Mouse (Mus musculus) layer of hippocampus, adult 11-12 months (tissue): ENCODE measurements around the gene Gm20695.
"Not testable (repeated sequence)": the region's sequence is repeated elsewhere in the genome, so short reads cannot be mapped to it uniquely, and the experiment has no call there.

ENCODE experiments used
- DNase-seq: peaks from one replicate; pipeline ENCODE4 v3.0.0; 2022; ENCODE audit warnings: low spot score

The Gm20695 gene

GRCm38 (mm10) chr16:3884201-3885064, at the start of gene Gm20695, which contains the start of gene Zfp597:
Gene Gm20695, plus strand, starts transcription at chr16:3884648.
Gene Zfp597, minus strand, starts transcription at chr16:3884561.
- DNase-seq: peak; percentile 94

DNA sequence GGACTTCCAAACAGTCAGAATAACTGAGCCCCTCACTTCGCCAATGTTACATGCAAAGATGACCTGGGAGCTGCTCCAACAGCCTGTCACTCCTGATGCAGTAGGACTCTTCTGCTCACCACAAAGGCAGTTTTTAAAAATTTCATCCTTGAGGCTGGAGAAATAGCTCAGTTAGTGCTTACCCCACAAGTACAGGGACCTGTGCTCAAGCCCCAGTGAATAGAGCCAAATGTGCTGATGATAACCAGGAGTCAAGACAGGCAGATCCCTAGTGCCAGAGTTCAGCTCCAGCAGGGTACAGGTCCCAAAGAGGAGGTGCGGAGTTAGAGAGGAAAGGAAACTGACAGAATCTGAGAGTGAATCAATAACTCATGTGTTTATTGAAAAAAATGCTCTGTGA, 49.0 kb upstream of the Gm20695 start:
- no peak for DNase-seq

DNA sequence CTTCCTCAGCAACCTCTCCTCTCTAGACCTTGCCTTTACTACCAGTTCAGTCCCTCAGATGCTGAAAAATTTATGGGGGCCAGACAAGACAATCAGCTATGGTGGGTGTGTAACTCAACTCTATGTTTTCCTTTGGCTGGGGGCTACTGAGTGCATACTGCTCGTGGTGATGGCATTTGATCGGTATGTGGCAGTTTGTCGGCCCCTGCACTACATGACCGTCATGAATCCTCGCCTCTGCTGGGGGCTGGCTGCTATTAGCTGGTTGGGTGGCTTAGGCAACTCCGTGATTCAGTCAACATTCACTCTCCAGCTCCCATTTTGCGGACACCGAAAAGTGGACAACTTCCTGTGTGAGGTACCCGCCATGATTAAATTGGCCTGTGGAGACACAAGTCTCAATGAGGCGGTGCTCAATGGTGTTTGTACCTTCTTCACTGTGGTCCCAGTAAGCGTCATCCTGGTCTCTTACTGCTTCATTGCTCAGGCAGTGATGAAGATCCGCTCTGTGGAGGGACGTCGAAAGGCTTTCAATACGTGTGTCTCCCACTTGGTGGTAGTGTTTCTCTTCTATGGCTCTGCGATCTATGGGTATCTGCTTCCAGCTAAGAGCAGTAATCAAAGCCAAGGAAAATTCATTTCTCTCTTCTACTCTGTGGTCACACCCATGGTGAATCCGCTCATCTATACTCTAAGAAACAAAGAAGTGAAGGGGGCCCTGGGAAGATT, 45.1 kb upstream of the Gm20695 start:
- DNase-seq: no peak

GRCm38 (mm10) chr16:3842989-3843388, 41.5 kb upstream of the Gm20695 start:
- DNase-seq: no peak

DNA sequence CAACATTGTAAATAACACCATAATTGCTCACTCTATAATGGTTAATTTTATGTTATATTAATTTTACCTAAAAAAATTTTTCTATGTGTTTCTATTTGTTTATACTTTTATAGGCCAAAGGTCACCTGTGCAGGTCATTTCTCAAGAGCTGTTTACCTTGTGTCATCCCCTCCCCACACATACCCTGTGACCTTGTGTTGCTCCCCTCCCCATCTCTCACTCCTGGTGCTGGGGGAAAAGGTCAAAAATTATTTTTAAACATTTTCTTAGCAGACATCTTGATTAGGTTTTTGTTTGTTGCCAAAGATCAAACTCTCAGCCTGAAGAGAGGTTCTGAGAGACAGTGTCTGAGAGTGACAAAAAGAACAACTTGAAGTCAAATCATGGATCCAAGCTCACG, 40.7 kb upstream of the Gm20695 start:
- no peak for DNase-seq

GRCm38 (mm10) chr16:3846711-3847518, 37.5 kb upstream of the Gm20695 start, which contains the start of gene Zfp174:
Gene Zfp174, plus strand, starts transcription at chr16:3847268.
- DNase-seq: peak; percentile 96

DNA sequence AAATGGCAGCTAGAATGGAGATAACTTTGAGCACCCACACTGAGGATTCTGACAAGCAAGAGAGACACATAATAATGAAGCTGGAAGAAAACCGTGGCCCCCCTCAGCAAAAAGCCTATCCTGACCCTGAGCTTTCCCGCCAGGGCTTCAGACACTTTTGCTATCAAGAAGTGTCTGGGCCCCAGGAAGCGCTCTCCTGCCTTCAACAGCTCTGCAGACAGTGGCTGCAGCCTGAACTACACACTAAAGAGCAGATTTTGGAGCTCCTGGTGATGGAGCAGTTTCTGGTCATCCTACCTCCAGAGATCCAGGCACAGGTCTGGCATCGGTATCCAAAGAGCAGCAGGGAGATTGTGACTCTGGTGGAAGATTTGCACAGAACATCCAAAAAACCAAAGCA, 36.6 kb upstream of the Gm20695 start:
- DNase-seq: no peak

DNA sequence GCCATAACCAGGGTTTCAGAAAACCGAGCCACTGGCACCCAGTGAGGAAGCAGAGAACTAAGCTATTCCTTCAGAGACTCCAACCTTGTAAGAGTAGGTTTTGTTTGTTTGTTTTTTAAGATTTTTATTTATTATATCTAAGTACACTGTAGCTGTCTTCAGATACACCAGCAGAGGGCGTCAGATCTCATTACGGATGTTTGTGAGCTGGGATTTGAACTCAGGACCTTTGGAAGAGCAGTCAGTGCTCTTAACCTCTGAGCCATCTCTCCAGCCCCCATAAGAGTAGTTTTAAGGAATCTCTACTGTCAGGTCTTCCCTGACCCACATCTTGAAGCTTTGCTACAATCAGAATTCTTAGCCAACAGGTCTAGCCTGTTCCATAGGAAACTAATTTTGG, 36.0 kb upstream of the Gm20695 start:
- no peak for DNase-seq

- DNase-seq: not testable (repeated sequence)
These were observed 33.1 kb upstream of the Gm20695 start for GRCm38 (mm10) chr16:3851301-3851700.

GRCm38 (mm10) chr16:3852586-3852985, 31.9 kb upstream of the Gm20695 start:
- no peak for DNase-seq

GRCm38 (mm10) chr16:3854437-3855182, 29.8 kb upstream of the Gm20695 start:
- DNase-seq: no peak

DNA sequence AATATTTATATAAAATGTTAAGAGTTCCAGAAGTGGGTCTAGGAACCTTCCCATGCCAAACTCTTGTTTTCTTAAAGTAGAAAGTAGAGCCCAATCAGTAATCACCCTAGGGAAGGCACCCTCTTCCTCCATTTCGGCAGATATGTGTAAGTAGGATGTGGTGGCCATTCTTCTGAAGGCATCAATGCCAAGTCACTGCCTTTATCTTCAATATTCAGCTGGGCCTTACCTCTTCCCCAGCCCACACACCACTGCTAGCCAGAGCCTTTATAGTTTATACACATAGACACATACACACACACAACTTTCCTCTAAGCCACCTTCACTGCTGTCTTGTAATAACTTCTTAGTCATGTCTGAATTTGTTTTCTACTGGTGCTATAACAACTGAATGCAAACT, 28.7 kb upstream of the Gm20695 start:
- DNase-seq: no peak

DNA sequence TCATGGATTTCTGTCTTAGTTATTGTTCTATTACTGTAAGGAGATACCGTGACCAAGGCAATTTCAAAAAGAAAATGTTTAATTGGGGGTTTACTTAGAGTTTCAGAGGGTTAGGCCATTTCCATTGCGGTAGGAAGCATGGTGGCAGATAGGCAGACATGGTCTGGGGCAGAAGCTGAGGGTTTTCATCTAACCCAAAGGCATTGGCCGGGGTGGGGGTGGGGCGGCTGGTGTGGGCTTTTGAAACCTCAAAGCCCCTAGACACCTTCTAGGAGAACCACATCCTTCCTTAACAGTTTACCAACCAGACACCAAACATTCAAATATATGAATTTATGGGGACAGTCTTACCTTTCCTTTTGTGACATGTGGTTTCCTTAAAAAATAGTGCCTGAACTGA, 25.2 kb upstream of the Gm20695 start:
- no peak for DNase-seq

DNA sequence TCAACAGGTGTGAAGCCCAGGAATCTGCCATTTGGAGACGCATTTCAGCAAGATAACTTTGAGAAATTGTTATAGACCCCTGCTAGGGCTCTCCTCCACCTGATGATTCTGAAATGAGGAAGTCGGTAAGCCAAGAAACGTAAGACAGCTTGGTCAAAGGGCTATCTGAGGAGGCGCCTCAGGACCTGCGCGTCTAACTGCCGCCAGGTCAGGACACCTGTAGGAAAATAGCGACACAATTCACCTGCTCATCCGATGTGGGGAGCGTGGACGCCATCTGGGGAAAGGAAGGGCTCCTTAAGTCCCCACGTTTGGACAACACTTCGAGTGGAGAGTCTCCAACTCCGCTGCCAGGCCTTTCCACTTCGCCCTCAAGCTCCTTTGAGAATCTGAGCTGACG, 12.6 kb upstream of the Gm20695 start:
- DNase-seq: no peak

DNA sequence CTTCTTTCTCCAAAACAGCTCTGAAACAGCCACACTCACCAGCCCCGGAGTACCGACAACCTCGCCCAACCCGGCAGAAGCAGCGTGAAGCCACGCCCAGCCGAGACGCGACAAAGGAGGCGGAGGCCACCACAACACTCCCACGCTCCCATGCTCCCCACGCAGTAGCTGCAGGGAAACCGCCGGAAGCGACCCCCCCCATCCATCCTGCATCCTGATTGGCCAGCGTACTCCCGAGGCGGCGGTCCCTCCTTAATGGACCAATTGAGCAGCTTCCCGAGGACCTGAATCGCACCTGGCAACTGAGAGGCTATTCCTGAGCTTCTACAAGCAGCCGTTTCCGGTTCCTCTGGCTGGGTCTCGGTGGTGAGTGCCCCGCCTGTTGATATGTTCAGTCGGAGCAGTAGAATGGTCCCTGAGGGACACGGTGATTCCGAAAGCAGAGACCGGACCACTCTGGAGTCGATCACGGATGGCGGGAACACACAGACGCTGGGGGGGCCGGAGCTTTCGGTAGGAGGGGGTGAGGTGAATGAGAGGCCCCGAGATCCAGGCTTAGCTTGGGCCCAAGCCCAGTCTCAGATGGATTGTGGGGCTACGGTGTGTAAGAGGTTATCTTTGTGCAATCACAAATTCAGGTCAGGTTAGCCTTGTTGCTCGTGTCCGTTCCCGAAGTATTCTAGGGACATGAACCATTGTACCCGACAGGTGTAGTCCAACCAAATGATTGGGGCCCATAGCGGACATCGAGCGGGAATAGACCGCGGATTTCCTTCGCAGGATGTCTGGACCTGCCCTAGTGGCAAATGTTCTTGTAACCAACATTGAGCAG, 12.0 kb upstream of the Gm20695 start, which contains the start of gene Naa60:
Gene Naa60, plus strand, starts transcription at position 160 of the 832 bp plus-strand sequence.
- peak; percentile 89 for DNase-seq

GRCm38 (mm10) chr16:3876346-3876745, 8.1 kb upstream of the Gm20695 start:
- DNase-seq: no peak

GRCm38 (mm10) chr16:3885065-3885670, 720 bp downstream of the Gm20695 start:
- no peak for DNase-seq

GRCm38 (mm10) chr16:3891621-3892295, 7.3 kb downstream of the Gm20695 start:
- no peak for DNase-seq

DNA sequence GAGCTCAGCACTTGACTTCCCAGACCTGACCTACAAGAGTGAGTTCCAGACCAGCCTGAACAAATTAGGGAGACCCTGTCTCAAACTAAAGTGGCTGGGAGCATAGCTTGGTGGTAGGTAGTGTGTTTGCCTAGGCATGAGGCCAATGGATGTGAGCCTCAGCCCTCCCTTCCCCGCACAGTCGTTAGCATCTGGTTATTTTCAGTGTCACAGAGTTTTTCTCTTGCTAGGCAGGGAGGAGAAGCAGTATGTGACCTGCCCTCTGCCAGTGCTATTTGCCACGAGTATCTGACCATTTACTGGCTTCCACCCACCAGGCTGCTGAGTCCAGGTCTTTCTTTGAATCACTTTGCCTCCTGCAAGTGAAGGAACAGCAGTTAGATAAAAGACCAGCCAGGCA, 9.3 kb downstream of the Gm20695 start:
- DNase-seq: no peak
